Mouse (Mus musculus): ENCODE data around the gene 4930449I24Rik. TPM values are rescaled to one million over a fixed set of nuclear protein-coding genes. Genes with fewer than 3 reads are reported as not detected.
"Not testable (repeated sequence)": the region's sequence is repeated elsewhere in the genome, so short reads cannot be mapped to it uniquely, and the experiment has no call there.

The 4930449I24Rik gene
- not detected in 2 replicates for polyA plus RNA-seq (2015; fragmentation: Nextera tagmentation; extraction: Ambion mirVana)

DNA sequence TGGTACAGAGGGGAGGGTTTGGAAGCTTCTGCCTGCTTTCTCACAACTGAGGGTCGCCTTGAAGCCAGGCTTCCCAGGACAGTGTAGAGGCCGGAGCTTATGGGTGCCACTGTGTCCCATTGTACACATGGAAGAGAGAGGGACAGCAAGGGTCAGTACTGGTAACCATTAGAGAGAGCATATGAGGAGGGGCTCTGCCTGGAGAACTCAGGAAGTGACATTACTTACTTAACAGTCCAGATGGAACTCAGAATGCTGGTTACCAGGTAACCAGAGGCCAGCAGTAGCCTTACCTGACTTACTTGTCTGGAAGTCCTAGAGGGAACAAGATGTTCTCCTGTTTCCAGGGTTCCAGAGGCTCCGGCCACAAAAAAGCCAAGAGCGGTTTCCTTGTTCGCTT, at the start of gene 4930449I24Rik:
Gene 4930449I24Rik, plus strand, starts transcription at position 301 of the 400 bp plus-strand sequence.
- H3K27me3 ChIP-seq (ENCODE audit: control insufficient read depth, insufficient read depth, low read length); H3K9me3 ChIP-seq (ENCODE audit: control insufficient read depth, low read length); H3K4me3 ChIP-seq (ENCODE audit: low read depth, low read length); ATAC-seq (ENCODE audit: low FRiP score, low TSS enrichment); DNase-seq (ENCODE audit: low spot score); H3K4me2 ChIP-seq (replicated peaks; ENCODE audit: low read depth); H3K9ac ChIP-seq (ENCODE audit: low read length); H3K27ac ChIP-seq (replicated peaks); H3K4me1 ChIP-seq (replicated peaks; ENCODE audit: control insufficient read depth, insufficient read depth); H3K36me3 ChIP-seq (ENCODE audit: control insufficient read depth, insufficient read depth, low read length): not testable (repeated sequence)
- WGBS = no CpG with 5 or more reads among the region's 5 CpGs

DNA sequence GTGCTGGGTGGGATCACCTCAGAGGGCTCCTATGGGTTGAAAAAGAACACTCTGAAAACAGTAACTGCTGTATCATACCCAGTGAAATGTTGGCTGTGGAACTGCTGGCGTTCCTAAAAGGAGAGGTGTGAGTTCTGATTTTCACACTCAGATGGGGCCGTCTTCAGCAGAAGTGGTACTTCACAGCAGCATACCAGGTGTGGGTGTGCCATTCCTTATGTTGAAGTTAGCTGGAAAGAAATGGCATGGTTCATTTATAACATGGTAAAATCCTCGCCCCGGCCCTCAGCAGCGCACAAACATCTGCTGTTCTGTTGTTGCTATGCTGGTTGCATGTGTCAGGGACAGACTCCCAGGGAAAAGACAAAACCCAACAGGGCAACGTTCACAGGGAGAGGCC, 48.6 kb upstream of the 4930449I24Rik start:
- Histone ChIP-seq H3K4me1 (replicated peaks; ENCODE audit: control insufficient read depth, insufficient read depth) (no peaks in the 10 kb centered on the region), H3K27me3 (ENCODE audit: control insufficient read depth, insufficient read depth, low read length) (no peaks in the 10 kb centered on the region), H3K27ac (replicated peaks) (no peak overlapping the region), H3K4me2 (replicated peaks; ENCODE audit: low read depth) (no peak overlapping the region), H3K4me3 (ENCODE audit: low read depth, low read length) (no peak overlapping the region), H3K36me3 (ENCODE audit: control insufficient read depth, insufficient read depth, low read length) (no peaks in the 10 kb centered on the region), H3K9ac (ENCODE audit: low read length) (no peak overlapping the region), H3K9me3 (ENCODE audit: control insufficient read depth, low read length) (no peaks in the 10 kb centered on the region)
- no peak for ATAC-seq (ENCODE audit: low FRiP score, low TSS enrichment)
- 90% methylated on average over 6 of the region's 6 CpGs for WGBS
- TF ChIP-seq CTCF (IDR thresholded peaks at IDR 0.05; ENCODE audit: low read depth) (no peak), EP300 (optimal IDR thresholded peaks at IDR 0.05) (no peak)
- no peak for DNase-seq (ENCODE audit: low spot score)

DNA sequence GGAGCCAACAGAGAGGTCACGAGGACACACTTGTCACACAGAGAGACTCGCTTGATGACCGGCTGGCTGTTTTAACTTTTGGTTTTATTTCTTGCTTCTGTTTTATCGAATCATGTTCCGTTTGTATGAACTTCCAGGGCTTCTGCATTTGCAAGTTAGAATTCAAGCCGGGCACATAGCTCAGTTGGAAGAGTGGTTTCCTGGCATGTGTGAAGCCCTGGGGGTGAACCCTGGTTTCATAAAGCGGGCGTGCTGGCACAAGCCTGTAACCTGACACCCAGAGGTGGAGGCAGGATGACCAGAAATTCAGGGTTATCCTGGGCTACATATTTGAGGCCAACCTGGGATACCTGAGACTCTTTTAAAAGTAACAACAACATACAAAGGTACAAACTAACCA, 40.6 kb upstream of the 4930449I24Rik start:
- 72% methylated on average over 8 of the region's 8 CpGs for WGBS
- Histone ChIP-seq H3K4me1 (replicated peaks; ENCODE audit: control insufficient read depth, insufficient read depth) (no peaks in the 10 kb centered on the region), H3K27ac (replicated peaks) (no peak overlapping the region), H3K36me3 (ENCODE audit: control insufficient read depth, insufficient read depth, low read length) (no peaks in the 10 kb centered on the region), H3K27me3 (ENCODE audit: control insufficient read depth, insufficient read depth, low read length) (no peaks in the 10 kb centered on the region), H3K9me3 (ENCODE audit: control insufficient read depth, low read length) (no peaks in the 10 kb centered on the region), H3K4me2 (replicated peaks; ENCODE audit: low read depth) (no peak overlapping the region), H3K9ac (ENCODE audit: low read length) (no peak overlapping the region), H3K4me3 (ENCODE audit: low read depth, low read length) (no peak overlapping the region)
- DNase-seq (ENCODE audit: low spot score) = no peak
- TF ChIP-seq CTCF (IDR thresholded peaks at IDR 0.05; ENCODE audit: low read depth) (no peak), EP300 (optimal IDR thresholded peaks at IDR 0.05) (no peak)
- ATAC-seq (ENCODE audit: low FRiP score, low TSS enrichment) = no peak

DNA sequence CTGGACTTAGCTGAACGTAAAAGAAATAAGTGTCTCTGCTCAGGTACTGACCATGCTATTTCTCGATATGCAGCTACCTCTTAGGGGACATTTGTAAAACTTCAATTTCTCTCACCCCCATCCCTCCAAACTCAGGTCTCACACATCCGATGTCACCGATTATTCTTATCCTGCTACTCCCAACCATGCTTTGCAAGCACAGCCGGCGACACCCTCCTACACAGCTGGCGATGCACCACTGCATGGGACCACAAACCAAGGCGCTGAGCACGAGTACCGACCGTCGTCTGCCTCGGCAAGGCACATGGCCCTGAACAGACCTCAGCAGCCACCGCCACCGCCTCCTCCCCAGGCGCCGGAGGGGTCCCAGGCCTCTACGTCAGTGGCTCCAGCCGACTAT, 35.5 kb upstream of the 4930449I24Rik start:
- H3K9ac ChIP-seq (ENCODE audit: low read length) = no peak overlapping the region
- DNase-seq (ENCODE audit: low spot score) (no peak), ATAC-seq (ENCODE audit: low FRiP score, low TSS enrichment) (no peak)
- 92% methylated on average over 19 of the region's 19 CpGs for WGBS
- no peak overlapping the region for H3K4me3 ChIP-seq (ENCODE audit: low read depth, low read length)
- no peaks in the 10 kb centered on the region for H3K36me3 ChIP-seq (ENCODE audit: control insufficient read depth, insufficient read depth, low read length)
- H3K4me1 ChIP-seq (replicated peaks; ENCODE audit: control insufficient read depth, insufficient read depth) = no peaks in the 10 kb centered on the region
- H3K4me2 ChIP-seq (replicated peaks; ENCODE audit: low read depth) = no peak overlapping the region
- H3K27ac ChIP-seq (replicated peaks) = no peak overlapping the region
- no peaks in the 10 kb centered on the region for H3K27me3 ChIP-seq (ENCODE audit: control insufficient read depth, insufficient read depth, low read length)
- H3K9me3 ChIP-seq (ENCODE audit: control insufficient read depth, low read length) = no peaks in the 10 kb centered on the region
- TF ChIP-seq CTCF (IDR thresholded peaks at IDR 0.05; ENCODE audit: low read depth) = no peak
- no peak for TF ChIP-seq EP300 (optimal IDR thresholded peaks at IDR 0.05)

DNA sequence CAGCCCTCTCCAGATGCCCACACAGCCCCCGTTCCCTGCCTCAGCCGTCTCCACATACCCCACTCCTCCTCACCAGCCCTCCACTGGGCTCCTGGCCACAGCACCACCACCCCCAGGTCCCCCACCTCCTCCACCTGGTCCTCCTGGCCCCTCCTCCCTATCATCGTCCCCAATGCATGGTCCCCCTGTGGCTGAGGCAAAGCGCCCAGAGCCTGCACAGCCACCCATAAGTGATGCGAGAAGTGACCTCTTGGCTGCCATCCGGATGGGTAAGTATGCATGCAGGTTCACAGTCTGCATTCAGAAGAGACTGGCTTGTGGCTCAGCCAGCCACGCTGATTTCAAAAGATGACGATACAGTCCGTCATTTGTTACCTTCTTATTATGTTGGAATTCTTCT, 33.9 kb upstream of the 4930449I24Rik start:
- Histone ChIP-seq H3K27ac (replicated peaks) (no peak overlapping the region), H3K9ac (ENCODE audit: low read length) (no peak overlapping the region), H3K36me3 (ENCODE audit: control insufficient read depth, insufficient read depth, low read length) (no peaks in the 10 kb centered on the region), H3K9me3 (ENCODE audit: control insufficient read depth, low read length) (no peaks in the 10 kb centered on the region), H3K4me3 (ENCODE audit: low read depth, low read length) (no peak overlapping the region), H3K4me1 (replicated peaks; ENCODE audit: control insufficient read depth, insufficient read depth) (no peaks in the 10 kb centered on the region), H3K27me3 (ENCODE audit: control insufficient read depth, insufficient read depth, low read length) (no peaks in the 10 kb centered on the region), H3K4me2 (replicated peaks; ENCODE audit: low read depth) (no peak overlapping the region)
- ATAC-seq (ENCODE audit: low FRiP score, low TSS enrichment) (no peak), DNase-seq (ENCODE audit: low spot score) (no peak)
- TF ChIP-seq CTCF (IDR thresholded peaks at IDR 0.05; ENCODE audit: low read depth) = no peak
- TF ChIP-seq EP300 (optimal IDR thresholded peaks at IDR 0.05) = no peak
- 93% methylated on average over 8 of the region's 9 CpGs for WGBS

DNA sequence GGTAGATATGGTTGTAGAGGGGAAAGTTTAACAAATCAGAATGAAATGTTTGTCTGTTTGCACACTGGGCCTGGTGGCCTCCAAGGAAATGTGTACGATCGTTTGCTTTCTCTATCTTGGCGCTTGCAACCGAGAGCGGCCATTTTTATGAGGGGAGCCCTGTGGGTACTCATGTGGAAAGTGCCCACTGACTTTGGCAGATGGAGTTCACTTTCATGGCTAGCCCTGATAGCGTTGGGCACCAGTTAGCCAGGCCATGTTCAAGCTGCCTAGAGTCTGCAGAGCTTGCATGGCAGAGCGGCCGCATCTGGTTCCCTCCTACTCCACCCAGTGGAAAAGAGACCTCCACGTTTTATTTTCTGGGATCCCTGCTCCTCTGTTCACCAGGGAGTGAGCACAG, 31.4 kb upstream of the 4930449I24Rik start:
- Histone ChIP-seq H3K36me3 (ENCODE audit: control insufficient read depth, insufficient read depth, low read length) (no peaks in the 10 kb centered on the region), H3K4me2 (replicated peaks; ENCODE audit: low read depth) (no peak overlapping the region), H3K27me3 (ENCODE audit: control insufficient read depth, insufficient read depth, low read length) (no peaks in the 10 kb centered on the region), H3K9me3 (ENCODE audit: control insufficient read depth, low read length) (no peaks in the 10 kb centered on the region), H3K4me1 (replicated peaks; ENCODE audit: control insufficient read depth, insufficient read depth) (no peaks in the 10 kb centered on the region), H3K9ac (ENCODE audit: low read length) (no peak overlapping the region), H3K4me3 (ENCODE audit: low read depth, low read length) (no peak overlapping the region), H3K27ac (replicated peaks) (no peak overlapping the region)
- WGBS = 75% methylated on average over 9 of the region's 9 CpGs
- no peak for TF ChIP-seq CTCF (IDR thresholded peaks at IDR 0.05; ENCODE audit: low read depth)
- no peak for TF ChIP-seq EP300 (optimal IDR thresholded peaks at IDR 0.05)
- ATAC-seq (ENCODE audit: low FRiP score, low TSS enrichment) (no peak), DNase-seq (ENCODE audit: low spot score) (no peak)
